Mouse (Mus musculus) liver, embryonic 14.5 days (tissue): ENCODE results near the gene RPS10-NUDT3. TPM values are rescaled to one million over a fixed set of nuclear protein-coding genes. Genes with fewer than 3 reads are reported as not detected.

Source experiments
- ATAC-seq: fragments of 200-750 bp; cut with Nextera tagmentation; 2 replicates; pipeline ENCODE4 v1.8.0; 2017; ENCODE audit warnings: moderate number of reproducible peaks, mild to moderate bottlenecking, moderate library complexity; ENCODE audit not compliant: insufficient read depth
- DNase-seq, 3 experiments: peaks; one replicate each; pipeline ENCODE4 v3.0.0-alpha.2; 2012 to 2013; ENCODE audit warnings: low read depth in 3 of 3, low spot score in 3 of 3
- H3K27ac ChIP-seq: fragments of 300-500 bp; sonication (generic); 2 replicates; pipeline ENCODE4 v1.5.1; 2014; ENCODE audit warnings: moderate library complexity, mild to moderate bottlenecking, control low read depth, inconsistent platforms
- H3K27me3 ChIP-seq: fragments of 300-500 bp; sonication (generic); 2 replicates; pipeline ENCODE4 v1.6.1; 2014; ENCODE audit warnings: mild to moderate bottlenecking, low read length, moderate library complexity; ENCODE audit not compliant: control insufficient read depth, insufficient read depth
- H3K36me3 ChIP-seq: fragments of 300-500 bp; sonication (generic); replicated peaks from 2 replicates; pipeline ENCODE4 v1.6.1; 2014; ENCODE audit warnings: low read depth; ENCODE audit not compliant: control insufficient read depth, insufficient read depth
- H3K4me1 ChIP-seq, 2 experiments: fragments of 200-500 bp in 1 of 2; fragments of 300-500 bp in 1 of 2; sonication (generic) in 1 of 2; replicated peaks; 2 replicates each; pipeline ENCODE4 v1.6.1; 2012 to 2014; ENCODE audit warnings: antibody characterized with exemption in 1 of 2, inconsistent platforms in 1 of 2, low read length in 1 of 2; ENCODE audit not compliant: control insufficient read depth in 2 of 2, insufficient read depth in 2 of 2
- H3K4me2 ChIP-seq: fragments of 300-500 bp; sonication (generic); 2 replicates; pipeline ENCODE4 v1.6.1; 2014; ENCODE audit warnings: low read depth, mild to moderate bottlenecking, control low read depth, moderate library complexity
- H3K4me3 ChIP-seq, 2 experiments: fragments of 200-500 bp in 1 of 2; fragments of 300-500 bp in 1 of 2; sonication (generic) in 1 of 2; 2 replicates each; pipeline ENCODE4 v1.5.1; 2012 to 2014; ENCODE audit warnings: low read depth in 2 of 2, low read length in 2 of 2, mild to moderate bottlenecking in 2 of 2, control low read depth in 1 of 2, inconsistent platforms in 1 of 2, moderate library complexity in 1 of 2; ENCODE audit not compliant: insufficient read depth in 1 of 2
- H3K9ac ChIP-seq: fragments of 300-500 bp; sonication (generic); replicated peaks from 2 replicates; pipeline ENCODE4 v1.6.1; 2014; ENCODE audit warnings: mild to moderate bottlenecking, control low read depth, moderate library complexity
- H3K9me3 ChIP-seq: fragments of 300-500 bp; sonication (generic); 2 replicates; pipeline ENCODE4 v1.6.1; 2016; ENCODE audit warnings: low read length, mixed read lengths; ENCODE audit not compliant: control insufficient read depth
- CTCF ChIP-seq: IDR thresholded peaks from 2 replicates; pipeline ENCODE4 v1.5.1; 2016; ENCODE audit warnings: antibody characterized with exemption, low read depth, control low read depth
- EP300 ChIP-seq: IDR thresholded peaks from 2 replicates; pipeline ENCODE4 v1.6.1; 2016; ENCODE audit warnings: antibody characterized with exemption, low read depth
- WGBS: fragments of 180-500 bp; shearing (Covaris S2); extraction: QIAGEN DNeasy Blood & Tissue Kit; methylation state at CpG from one replicate; pipeline ENCODE4 v1.1.7; 2014; ENCODE audit not compliant: insufficient replicate concordance; 5-methylcytosine and 5-hydroxymethylcytosine counted together
- polyA plus RNA-seq, 2 experiments: library from polyadenylated mRNA; depleted of rRNA in 1 of 2; stranded (reverse) in 1 of 2; unstranded in 1 of 2; fragments of >200 nt; fragmentation: Nextera tagmentation in 1 of 2; extraction: Ambion mirVana in 1 of 2; gene quantifications; 2 replicates each; pipeline versions ENCODE4 v1.2.1 to v1.2.3; 2012 to 2014

The RPS10-NUDT3 gene
- polyA plus RNA-seq, 2 experiments: not detected

GRCm38 (mm10) chr17:27554062-27554960 lies 80.7 kb downstream of the RPS10-NUDT3 start:
- peak overlapping the region; percentile 69 for H3K9ac ChIP-seq
- H3K36me3 ChIP-seq: no peaks in the 10 kb centered on the region
- ATAC-seq (no peak), DNase-seq (no peak)
- H3K4me3 ChIP-seq: peak overlapping the region; percentile 52 to 77
- TF ChIP-seq EP300: no peak
- TF ChIP-seq CTCF: no peak
- H3K27me3 ChIP-seq: no peaks in the 10 kb centered on the region
- H3K27ac ChIP-seq: peak overlapping the region; percentile 78
- peaks cover 0 to 28% of the 10 kb centered on the region in 2 experiments; a peak in 3 of 4 replicates for H3K4me1 ChIP-seq
- 33% methylated on average over 20 of the region's 20 CpGs for WGBS
- no peaks in the 10 kb centered on the region for H3K9me3 ChIP-seq
- H3K4me2 ChIP-seq: peak overlapping the region; percentile 93

DNA sequence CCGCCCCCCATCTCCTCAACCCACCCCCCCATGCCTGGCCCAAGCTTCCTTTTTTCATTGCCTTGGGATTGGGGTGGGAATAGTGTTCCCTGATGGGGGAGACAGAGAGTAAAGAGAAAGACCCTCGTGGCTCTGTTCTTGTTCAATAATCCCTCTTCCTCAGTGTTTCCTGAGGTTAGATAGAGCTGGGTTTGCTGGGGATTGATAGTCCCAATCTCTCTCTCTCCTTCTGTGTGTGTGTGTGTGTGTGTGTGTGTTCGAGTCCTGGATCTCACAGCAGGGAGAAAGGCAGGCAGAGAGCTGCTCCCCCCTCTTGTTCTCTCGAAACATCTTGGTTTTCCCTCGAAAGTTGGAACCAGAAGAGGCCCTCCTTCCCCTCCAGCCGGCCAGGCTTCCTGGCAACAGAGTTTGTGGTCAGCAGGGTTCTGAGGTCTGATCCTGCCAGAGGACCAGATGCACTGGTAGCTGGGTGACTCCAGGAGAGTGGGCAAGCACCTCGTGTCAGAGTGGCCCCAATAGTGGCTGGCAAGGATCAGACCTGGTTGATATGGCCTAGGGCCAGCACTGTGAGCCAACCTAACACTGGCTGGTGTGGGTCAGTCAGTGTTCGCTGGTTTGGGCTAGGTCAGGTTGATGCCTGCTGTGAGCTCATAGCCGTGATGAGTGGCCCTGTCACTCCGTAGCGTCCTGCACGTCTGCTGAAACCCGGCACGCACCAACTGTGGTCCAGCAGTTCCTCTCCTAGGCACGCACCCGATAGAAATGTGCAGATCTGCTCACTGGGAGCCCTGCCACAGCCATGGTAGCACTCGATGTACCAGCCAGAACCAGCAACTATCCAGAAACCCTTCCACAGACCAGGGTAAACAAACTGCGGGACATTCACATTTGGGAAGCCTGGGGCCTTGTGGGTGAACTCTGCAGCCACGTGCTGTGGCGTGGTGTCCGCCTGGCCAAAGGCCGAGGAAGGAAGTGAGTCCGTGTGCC lies 82.5 kb downstream of the RPS10-NUDT3 start:
- no peak overlapping the region for H3K9ac ChIP-seq
- ATAC-seq (no peak), DNase-seq (no peak)
- no peak overlapping the region for H3K4me2 ChIP-seq
- no peak overlapping the region for H3K4me3 ChIP-seq
- no peaks in the 10 kb centered on the region for H3K27me3 ChIP-seq
- WGBS: 36% methylated on average over 23 of the region's 23 CpGs
- no peak for TF ChIP-seq CTCF
- H3K9me3 ChIP-seq: no peaks in the 10 kb centered on the region
- H3K36me3 ChIP-seq: no peaks in the 10 kb centered on the region
- H3K27ac ChIP-seq: no peak overlapping the region
- peaks cover 0 to 19% of the 10 kb centered on the region in 2 experiments; a peak in 2 of 4 replicates for H3K4me1 ChIP-seq

DNA sequence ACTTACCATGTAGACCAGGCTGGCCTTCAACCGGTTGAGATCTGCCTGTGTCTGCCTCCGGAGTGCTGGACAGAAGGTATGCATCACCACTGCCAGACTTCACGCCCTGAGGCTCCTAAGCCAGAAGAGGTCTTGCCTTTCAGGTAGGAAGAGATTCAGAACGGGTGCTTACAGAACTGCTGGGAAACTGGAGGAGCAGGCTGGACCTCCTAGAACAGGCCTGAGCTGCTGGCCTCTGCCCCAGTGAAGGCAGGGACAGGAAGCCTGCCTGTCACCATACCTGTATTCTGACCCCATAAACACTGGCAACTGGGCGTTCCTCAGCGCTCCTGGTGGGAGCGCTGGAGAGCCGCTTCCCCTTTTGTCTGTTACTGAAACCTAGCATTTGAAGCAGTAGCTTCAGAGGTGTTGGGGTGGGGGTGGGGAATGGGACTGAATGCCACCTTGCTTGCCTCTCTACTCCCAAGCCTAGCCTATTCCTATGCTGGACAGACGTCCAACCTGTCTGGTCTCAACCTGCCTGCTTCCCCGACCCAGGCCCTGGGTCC lies 83.6 kb downstream of the RPS10-NUDT3 start:
- WGBS: 35% methylated on average over 10 of the region's 10 CpGs
- no peaks in the 10 kb centered on the region for H3K36me3 ChIP-seq
- H3K9me3 ChIP-seq: no peaks in the 10 kb centered on the region
- H3K27ac ChIP-seq: no peak overlapping the region
- H3K4me2 ChIP-seq: no peak overlapping the region
- DNase-seq (no peak), ATAC-seq (no peak)
- H3K9ac ChIP-seq: no peak overlapping the region
- H3K27me3 ChIP-seq: no peaks in the 10 kb centered on the region
- no peak overlapping the region for H3K4me3 ChIP-seq
- TF ChIP-seq EP300 (no peak), CTCF (no peak)
- peaks cover 0 to 19% of the 10 kb centered on the region in 2 experiments; a peak in 2 of 4 replicates for H3K4me1 ChIP-seq

DNA sequence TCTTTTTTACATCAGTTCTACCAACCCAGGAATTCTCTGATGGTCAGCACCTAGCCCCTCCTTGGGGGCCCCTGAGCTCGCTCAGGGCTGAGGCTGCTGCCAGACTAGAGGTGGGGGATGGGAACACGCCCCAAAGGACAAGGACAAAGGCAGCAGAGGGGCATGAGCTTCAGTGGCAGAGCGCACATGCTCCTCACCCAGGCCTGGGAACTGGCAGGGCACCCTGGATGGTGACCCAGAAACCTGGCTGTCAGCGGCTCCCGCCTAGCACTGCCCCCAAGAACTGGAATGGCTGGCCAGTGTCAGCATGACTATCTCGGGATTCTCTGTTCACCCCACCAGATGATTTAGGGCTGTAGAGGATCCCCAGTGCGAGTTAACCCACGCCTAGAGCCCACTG lies 85.8 kb downstream of the RPS10-NUDT3 start:
- Histone ChIP-seq H3K9me3 (no peaks in the 10 kb centered on the region), H3K4me1 (peaks cover 0 to 13% of the 10 kb centered on the region in 2 experiments; a peak in 2 of 4 replicates), H3K27ac (no peak overlapping the region), H3K4me2 (no peak overlapping the region), H3K36me3 (no peaks in the 10 kb centered on the region), H3K4me3 (no peak overlapping the region), H3K9ac (no peak overlapping the region), H3K27me3 (no peaks in the 10 kb centered on the region)
- ATAC-seq: no peak
- TF ChIP-seq EP300 (no peak), CTCF (no peak)
- no peak for DNase-seq
- WGBS: 56% methylated on average over 8 of the region's 8 CpGs
